Mouse (Mus musculus): ENCODE measurements around the gene Tbk1.

DNA sequence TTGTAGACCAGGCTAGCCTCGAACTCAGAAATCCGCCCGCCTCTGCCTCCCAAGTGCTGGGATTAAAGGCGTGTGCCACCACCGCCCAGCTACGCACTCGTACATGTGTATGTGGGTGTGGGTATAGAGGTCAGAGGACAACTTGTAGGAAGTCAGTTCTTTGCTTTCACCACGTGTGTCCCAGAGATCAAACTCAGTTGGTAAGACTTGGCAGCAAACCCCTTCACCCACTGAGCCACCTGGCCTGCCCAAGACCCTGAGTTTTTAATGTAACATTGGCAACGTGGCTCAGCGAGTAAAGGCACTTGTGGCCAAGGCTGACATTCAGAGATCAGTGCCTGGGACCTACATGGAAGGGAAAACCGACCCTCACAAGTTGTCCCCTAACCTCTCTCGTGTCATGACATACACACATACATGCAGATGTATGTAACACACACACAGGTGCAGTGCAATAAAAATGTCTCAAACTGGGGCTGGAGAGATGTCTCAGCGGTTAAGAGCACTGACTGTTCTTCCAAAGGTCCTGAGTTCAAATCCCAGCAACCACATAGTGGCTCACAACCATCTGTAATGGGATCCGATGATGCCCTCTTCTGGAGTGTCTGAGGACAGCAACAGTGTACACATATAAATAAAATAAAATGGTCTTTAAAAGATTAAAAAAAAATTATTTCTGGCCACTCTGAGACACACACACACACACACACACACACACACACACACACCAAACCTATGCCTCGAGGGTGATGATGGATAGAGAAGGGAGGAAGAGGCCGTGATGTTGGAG, 78.6 kb downstream of the Tbk1 start:
- TF ChIP-seq CTCF (IDR thresholded peaks at IDR 0.05), result peak; percentile 46
- TF ChIP-seq POLR2A (IDR thresholded peaks at IDR 0.05; ENCODE audit: insufficient read depth, low read depth, low read length), result no peak
- TF ChIP-seq EP300 (IDR thresholded peaks at IDR 0.05; ENCODE audit: insufficient read depth, low read depth, low read length), result no peak

Data from heart, adult 2 months (tissue).